Mouse (Mus musculus) splenic B cell, adult 2 months (primary cell): ENCODE data around the gene Hist1h4j.
"Not testable (repeated sequence)": the region's sequence is repeated elsewhere in the genome, so short reads cannot be mapped to it uniquely, and the experiment has no call there.

ENCODE experiments used
- DNase-seq: peaks from one replicate; pipeline ENCODE4 v3.0.0-alpha.2; 2011; ENCODE audit warnings: low read depth, low spot score
- H3K27me3 ChIP-seq: 2 replicates; pipeline ENCODE4 v1.6.1; 2012; ENCODE audit warnings: mild to moderate bottlenecking, low read length, moderate library complexity, mixed read lengths; ENCODE audit not compliant: control insufficient read depth, poor library complexity, insufficient read depth, severe bottlenecking
- H3K36me3 ChIP-seq: 2 replicates; pipeline ENCODE4 v1.6.1; 2012; ENCODE audit warnings: mild to moderate bottlenecking, low read length, moderate library complexity, mixed read lengths; ENCODE audit not compliant: control insufficient read depth, poor library complexity, insufficient read depth, severe bottlenecking

The Hist1h4j gene

DNA sequence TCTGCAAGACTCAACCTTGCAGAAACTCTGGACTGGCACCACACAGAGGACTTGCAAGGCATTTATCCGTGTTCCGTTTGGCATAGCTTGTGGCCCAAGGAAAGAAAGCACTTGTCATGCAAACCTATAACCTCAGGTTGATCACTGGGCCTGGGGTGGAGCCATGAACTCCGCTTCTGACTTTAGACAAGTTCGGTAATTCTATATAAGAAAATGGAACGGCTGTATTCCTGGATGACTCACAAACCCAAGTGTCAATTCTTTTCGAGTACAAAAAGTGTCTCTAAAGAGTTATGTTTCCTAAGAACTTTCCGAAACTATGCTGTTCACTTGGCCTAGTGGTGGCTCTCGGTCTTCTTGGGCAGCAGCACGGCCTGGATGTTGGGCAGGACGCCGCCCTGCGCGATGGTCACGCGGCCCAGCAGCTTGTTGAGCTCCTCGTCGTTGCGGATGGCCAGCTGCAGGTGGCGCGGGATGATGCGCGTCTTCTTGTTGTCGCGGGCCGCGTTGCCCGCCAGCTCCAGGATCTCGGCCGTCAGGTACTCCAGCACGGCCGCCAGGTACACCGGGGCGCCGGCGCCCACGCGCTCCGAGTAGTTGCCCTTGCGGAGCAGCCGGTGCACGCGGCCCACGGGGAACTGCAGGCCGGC, 13.6 kb upstream of the Hist1h4j start:
- H3K36me3 ChIP-seq, H3K27me3 ChIP-seq: not testable (repeated sequence)
- DNase-seq = peak; percentile 16

DNA sequence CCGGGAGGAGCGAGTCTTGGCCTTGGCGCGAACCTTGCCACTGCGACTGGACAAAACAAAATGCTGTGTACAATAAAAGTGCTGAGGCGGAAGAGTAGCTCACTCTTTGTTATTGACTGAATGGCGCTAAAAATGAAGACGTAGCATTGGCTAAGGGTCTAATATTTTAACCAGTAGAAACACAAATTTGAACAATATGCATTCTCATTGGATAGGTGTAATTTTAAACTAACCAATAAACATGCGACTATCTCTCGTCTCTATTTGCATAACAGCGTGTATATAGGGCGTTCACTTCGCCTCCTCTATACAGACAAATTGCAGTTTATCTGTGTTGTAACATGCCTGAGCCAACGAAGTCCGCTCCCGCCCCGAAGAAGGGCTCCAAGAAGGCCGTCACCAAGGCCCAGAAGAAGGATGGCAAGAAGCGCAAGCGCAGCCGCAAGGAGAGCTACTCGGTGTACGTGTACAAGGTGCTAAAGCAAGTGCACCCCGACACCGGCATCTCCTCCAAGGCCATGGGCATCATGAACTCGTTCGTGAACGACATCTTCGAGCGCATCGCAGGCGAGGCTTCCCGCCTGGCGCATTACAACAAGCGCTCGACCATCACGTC, 13.0 kb upstream of the Hist1h4j start, which contains the start of gene Hist1h2bm:
Hist1h2bm (plus strand) TSS at position 288 of the 616 bp plus-strand sequence.
- not testable (repeated sequence) for H3K27me3 ChIP-seq, H3K36me3 ChIP-seq
- peak; percentile 92 for DNase-seq

DNA sequence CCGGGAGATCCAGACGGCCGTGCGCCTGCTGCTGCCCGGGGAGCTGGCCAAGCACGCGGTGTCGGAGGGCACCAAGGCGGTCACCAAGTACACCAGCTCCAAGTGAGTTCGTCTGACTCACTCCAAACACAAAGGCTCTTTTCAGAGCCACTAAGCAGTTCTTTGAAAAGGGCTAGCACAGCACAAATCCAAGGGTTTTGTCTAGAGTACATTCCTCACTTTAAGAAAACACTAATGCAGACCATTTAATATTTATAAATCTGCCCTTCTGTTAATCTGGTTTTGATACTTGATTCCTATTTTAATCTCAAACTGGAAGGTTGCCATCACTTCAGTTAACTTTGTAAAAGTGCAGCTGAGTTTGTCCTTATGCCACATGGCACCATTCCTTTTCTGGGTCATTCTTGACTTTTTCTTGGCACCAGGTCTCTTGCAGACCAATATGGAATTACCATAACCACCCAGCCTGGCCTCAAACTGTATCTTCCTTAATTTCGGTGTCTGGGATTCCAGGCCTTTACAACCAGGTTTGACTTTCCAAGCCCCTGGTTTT, 12.4 kb upstream of the Hist1h4j start:
- no peak for DNase-seq
- Histone ChIP-seq H3K27me3 (no peaks in the 10 kb centered on the region), H3K36me3 (no peaks in the 10 kb centered on the region)

DNA sequence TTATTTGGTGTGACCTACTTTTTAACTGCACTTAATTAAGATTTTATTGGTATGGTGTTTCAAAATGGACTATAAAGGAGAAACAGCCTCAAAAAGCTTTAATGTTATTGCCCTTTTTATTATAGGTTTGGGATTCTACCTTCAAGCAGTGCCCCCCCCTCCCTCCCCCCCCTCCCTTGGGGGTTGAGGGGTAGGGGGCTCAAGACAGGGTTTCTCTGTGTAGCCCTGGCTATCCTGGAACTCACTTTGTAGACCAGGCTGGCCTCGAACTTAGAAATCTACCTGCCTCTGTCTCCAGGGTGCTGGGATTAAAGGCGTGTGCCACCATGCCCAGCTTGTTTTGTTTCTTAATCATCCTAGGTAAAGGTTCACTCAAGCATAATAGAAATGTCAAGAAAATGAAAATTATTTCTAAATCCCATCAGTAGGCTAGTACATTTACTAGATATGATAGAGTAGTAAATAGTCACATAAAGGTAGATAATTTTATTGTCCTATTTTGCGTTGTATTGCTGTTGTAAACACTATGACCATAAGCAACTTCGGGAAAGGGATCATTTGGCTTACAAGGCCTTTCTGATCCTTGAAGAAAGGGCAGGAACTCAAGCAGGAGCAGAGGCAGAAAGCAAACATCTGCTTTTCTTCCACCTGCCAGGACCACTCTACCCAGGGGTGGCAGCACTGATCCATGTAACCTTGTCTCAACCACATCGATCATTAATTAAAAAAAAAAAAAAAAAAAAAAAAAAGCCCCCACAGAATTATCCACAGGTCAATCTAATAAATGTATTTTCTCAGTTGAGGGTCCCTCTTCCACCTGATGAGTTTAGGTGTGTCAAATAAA, 11.6 kb upstream of the Hist1h4j start:
- peak; percentile 39 for DNase-seq

DNA sequence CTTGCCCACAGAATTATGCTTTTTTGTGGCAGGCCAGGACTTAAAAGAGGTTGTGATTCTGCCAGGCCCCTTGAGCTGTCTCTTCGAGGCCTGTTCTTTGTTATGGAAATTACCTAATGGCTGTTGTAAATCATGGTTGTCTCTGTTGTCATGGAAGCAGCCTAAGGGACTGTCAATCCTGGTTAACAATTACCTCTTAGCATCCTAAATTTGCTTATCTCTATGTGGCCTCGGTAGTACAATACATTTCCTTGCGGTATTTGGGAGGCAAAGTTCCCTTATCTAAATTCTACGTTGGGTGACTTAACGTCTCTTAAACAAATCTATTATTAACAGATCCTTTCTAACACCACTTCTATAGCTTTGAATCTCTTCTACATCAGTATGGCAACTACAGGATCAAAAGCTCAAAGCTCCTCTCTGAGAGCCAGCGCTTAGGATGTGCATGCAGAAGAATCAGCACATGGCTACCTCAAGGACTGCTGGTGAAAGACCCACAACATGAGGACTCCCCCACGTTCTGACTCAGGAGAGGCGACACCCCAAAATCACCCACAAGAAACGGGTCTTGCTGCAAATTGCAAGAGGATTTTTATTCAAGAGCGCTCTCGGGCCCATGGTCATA, 6.8 kb upstream of the Hist1h4j start:
- no peaks in the 10 kb centered on the region for H3K27me3 ChIP-seq
- no peak for DNase-seq
- no peaks in the 10 kb centered on the region for H3K36me3 ChIP-seq

More for the DNA sequence above, 11.6 kb upstream of the Hist1h4j start:
- Histone ChIP-seq H3K36me3 (no peaks in the 10 kb centered on the region), H3K27me3 (no peaks in the 10 kb centered on the region)

DNA sequence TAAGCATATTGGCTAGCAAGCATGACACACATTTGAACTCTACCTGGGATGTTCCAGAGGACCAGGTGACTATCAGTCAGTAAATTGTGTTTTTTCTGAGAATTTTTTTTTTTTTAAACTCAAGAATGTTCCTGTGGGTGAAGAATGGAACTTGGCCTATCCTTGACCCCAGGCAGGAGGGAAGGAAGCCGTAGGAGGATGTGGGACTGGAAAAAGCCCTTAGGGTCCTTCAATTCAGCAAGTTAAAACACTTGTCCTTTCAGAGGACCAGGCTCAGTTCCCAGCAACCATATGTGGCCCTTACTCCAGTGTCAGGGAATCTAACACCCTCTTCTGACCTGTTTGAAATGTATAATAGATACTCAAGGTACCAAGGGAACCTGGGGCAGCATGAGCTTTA, 5.3 kb upstream of the Hist1h4j start:
- Histone ChIP-seq H3K36me3 (no peaks in the 10 kb centered on the region), H3K27me3 (no peaks in the 10 kb centered on the region)
- no peak for DNase-seq

DNA sequence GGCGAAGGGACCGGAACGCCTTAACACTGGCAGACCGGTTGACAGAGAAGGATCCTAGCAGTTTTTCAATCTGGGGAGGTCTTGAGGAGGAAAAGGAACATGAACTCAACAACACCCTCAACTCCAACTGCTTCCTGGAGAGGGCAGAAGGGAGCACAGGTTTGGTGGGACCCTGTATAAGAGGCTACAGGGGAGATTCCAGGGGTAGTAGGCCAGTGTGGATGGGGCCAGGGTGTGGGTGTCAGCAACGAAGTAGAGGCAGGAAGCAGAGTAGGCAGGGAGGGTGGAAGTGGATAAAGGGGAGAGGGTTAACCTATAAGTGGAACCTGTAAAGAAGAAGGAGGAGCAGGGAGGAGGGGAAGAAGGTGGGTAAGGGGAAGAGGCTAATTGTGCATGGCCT, 1.4 kb upstream of the Hist1h4j start:
- Histone ChIP-seq H3K27me3 (no peaks in the 10 kb centered on the region), H3K36me3 (no peaks in the 10 kb centered on the region)
- DNase-seq = no peak

DNA sequence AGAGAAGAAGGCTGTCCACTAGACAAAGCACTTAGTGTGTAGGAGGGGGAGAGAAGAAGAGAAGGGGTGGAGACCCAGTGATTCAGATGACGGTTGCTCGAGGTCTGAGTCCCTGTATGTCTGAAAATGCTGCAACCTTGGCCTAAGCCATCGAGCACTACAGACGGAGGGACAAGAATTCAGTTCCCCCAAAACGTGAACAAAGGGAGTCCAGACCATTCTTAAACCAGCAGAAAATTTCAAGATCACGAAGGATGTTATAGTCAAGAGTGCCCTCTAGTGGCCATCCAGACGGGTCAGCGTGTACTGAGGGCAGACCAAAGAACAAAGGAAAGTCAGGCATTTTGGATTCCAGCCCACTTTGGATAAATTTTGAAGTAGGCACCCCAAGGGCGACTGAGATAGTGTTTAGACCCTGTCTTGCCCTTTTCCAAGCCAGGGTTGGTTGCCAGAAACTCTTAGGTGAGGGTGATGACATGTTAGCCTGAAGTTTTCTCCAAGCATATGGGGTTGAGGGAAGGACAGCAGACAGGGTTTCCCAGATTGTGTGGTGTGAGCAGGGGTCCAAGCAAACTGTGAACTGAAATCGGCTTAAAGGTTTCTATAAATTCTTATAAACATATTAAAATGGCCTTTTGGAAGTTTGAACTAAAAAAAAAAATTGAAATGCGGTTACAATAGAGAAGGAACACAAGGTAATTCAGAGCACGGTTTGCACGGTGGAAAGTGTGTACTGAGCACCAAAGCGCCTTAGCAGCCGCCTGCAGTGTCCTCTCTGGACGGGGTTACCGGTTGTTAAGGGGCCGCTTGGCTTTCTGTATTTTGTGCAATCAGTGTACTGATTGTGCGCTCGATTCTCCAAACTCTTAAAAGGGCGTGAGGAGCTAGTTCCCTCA, 606 bp upstream of the Hist1h4j start:
- H3K36me3 ChIP-seq = no peaks in the 10 kb centered on the region
- no peaks in the 10 kb centered on the region for H3K27me3 ChIP-seq
- peak; percentile 91 for DNase-seq

DNA sequence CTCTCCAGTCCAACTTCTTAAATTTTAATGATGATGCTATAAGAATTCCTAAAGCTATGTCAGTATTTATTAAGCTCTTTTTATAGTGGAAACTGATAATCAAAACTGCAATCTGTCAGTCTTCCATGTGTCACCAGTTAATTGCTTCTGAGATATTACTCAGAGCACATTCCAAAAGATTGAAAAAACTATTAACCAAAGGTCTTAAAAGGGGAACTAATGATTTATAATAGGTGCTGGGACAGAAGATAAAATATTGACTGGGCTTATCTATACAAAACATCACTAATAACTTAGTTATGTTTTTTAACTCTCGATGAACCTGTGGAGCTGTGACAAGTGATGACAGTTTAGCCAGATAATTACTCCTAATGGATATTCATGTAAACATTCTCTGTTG, 10.1 kb downstream of the Hist1h4j start:
- no peaks in the 10 kb centered on the region for H3K36me3 ChIP-seq
- H3K27me3 ChIP-seq = no peaks in the 10 kb centered on the region
- no peak for DNase-seq

DNA sequence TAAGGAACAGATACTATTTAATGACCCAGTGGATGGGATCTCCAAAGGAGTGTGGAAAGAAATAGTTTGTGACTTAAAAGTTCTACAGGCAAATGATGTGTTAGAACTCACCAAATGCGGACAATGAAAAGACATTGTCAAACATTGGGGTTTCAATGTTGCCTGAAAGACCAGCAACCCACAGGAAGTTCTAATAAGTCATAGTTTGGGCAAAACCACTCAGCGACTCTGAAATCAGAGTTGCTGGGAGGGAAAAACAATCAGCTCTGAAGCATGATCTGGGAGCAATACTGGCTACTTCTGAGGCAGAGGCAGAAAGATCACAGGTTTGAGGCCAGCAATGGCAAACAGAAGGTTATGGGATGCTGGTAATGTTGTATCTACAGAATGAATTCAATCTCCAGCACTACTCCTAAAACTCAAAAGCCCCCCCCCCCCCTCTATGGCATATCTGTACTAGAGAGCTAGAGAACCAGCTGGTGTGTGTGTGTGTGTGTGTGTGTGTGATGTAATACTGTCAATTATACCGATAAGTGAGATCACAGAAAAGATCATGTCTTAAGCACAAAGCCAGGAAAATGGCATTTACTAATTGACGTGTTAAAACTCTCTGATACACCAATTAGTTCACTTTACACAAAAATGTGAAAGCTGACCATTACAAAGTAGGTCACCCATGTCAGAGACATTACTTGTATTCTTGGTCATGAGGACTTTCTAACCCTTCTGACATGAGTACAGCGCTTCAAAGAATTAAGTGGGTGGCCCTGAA, 14.7 kb downstream of the Hist1h4j start:
- Histone ChIP-seq H3K36me3 (no peaks in the 10 kb centered on the region), H3K27me3 (no peaks in the 10 kb centered on the region)
- peak; percentile 47 for DNase-seq

DNA sequence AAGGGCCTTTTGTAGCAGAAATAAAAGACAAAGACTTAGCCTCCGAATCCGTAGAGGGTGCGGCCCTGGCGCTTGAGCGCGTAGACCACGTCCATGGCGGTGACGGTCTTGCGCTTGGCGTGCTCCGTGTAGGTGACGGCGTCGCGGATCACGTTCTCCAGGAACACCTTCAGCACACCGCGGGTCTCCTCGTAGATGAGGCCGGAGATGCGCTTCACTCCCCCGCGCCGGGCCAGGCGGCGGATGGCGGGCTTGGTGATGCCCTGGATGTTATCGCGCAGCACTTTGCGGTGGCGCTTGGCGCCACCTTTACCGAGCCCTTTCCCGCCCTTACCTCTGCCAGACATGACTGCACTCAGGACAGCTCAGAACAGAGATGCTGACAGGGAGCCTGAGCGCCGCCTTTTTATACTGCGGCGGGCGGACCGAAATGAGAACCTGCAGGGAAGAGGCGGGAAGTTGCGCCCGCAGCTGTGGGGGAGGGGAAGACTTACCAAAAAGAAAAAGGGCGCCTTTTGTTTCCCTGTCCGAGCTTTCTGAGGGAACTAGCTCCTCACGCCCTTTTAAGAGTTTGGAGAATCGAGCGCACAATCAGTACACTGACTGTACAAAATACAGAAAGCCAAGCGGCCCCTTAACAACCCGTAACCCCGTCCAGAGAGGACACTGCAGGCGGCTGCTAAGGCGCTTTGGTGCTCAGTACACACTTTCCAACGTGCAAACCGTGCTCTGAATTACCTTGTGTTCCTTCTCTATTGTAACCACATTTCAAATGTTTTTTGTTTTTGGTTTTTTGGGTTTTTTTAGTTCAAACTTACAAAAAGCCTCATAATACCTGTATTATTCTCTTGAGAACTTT, 15.5 kb downstream of the Hist1h4j start, which contains the start of gene Hist1h4k:
Hist1h4k (minus strand) TSS at position 347 of the 859 bp plus-strand sequence.
- H3K27me3 ChIP-seq, H3K36me3 ChIP-seq: not testable (repeated sequence)
- peak; percentile 82 for DNase-seq

DNA sequence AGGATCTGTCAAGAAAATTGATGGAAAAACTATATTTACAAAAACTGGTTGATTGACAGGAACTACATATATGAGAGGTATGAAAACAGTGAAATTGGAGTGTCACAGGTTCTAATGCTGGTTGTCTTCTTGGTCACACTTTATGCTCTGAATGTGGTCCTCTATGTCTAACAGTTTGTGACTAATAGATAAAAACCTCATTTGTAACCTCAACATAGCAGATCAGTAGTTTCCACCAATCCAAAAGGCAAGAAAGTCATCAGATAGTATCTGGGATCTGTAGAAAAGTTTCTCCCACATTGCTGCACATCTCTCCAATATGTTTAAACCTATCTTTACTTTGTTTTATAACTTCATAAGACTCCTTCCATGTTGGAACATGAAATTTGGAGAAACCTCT, 16.6 kb downstream of the Hist1h4j start:
- Histone ChIP-seq H3K27me3 (no peaks in the 10 kb centered on the region), H3K36me3 (no peaks in the 10 kb centered on the region)
- DNase-seq = no peak
